Mouse (Mus musculus) heart, adult 11 months (tissue): Measurements from ENCODE around the gene Gcgr.

ENCODE experiments used
- DNase-seq: peaks from one replicate; pipeline ENCODE4 v3.0.0; 2022

Gene Gcgr

DNA sequence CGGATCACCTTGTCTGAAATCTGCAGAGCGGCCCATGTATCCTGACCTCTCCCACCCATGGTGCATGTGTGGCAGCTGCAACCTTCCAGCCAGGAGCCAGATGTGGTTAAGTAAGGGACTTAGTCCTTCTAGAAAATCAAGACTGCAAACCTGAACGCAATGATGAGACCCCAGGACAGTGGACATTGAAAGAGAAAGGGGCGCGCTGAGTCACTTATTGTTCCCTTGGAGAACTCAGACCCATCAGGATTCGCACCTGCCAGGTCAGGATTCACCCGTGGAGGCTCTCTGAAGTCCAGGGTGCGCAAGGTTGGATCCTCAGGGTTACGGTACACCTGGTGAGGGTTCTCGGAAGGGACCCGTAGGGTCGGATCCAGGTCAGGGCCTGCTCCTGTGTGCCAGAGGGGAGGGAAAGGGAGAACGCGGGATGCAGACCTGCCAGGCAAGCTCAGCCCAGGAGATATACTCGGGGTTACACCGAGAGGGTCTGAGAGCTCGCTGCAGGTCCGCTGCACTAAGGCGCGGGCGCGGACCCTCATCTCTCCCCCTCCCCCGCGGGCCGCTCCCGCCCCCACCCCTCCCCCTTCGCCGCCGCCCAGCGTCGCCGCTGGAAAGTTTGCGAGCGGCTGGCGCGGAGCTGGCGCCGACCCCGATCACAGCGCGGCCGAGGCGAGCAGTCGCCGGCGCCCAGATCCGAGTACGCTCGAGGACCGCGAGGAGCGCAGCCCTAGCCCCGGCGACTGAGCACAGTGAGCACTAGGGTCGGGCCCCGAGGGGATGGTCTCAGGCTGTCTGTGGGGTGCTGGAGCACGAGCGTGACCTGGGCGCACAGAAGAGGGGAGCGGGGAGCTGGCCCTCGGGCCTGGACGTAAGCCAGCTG, at the start of gene Gcgr:
Gene Gcgr (plus strand): TSS at position 615 of the 880 bp plus-strand sequence.
- no peak for DNase-seq

DNA sequence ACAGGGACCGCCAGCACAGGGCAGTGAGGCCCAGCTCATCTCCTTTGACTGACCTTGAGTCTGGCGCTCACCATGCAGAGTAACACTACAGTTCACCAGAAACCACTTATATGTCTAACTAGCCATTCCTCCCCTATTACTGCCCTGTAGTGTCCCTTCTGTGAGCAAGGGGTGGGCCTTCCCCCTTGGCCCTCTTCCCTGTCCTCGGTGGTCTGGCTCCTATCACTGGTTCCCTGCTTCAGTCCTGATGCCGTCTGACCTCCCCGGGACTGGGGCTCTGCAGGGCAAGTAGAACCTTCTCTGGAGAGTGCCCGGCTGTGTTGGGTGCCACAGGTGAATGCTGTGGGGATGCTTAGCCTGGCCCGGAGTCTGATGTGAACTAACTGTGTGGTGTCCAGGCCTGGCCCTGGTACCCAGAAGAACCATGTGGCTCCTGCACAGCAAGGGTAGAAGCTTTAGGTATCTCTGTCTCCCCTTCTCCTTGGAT, 47.0 kb upstream of the Gcgr start:
- DNase-seq = peak; percentile 93

DNA sequence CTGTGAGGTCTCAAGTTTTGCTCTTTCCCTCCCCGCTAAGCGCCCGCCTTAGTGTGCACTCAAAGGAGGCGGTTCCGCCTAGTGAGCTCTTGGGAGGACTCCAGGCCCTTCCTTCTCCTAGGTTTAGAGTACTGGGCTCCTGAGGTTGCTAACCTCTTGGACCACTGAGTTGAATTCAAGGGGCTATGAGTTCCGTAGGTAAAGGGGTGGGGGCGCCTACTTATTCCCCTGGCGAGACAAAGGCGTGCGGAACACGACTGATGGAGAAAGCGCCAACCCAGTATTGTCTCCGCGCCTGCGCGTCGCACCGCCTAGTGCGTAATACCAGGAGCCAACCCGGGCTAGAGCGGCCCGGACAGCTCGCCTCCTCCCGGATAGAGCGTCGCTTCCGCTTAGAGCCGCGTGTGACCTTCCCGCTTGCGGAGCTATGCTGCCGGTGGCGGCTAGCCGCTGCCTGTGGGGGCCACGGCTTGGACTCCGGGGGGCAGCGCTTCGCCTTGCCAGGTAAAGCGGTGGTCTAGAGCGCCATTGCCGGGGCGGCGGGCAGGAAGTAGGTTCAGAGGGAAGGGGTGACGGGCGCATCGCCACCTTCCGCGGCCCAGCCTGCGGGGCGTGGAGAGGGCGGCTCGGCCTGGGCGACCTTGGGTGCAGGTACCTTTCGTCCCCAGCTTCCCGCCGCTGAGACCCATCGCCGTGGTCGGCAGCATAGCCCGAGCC, 46.1 kb upstream of the Gcgr start, which contains the start of gene Mrpl12:
Gene Mrpl12 (plus strand): TSS at position 349 of the 717 bp plus-strand sequence.
- peak; percentile 99 for DNase-seq

DNA sequence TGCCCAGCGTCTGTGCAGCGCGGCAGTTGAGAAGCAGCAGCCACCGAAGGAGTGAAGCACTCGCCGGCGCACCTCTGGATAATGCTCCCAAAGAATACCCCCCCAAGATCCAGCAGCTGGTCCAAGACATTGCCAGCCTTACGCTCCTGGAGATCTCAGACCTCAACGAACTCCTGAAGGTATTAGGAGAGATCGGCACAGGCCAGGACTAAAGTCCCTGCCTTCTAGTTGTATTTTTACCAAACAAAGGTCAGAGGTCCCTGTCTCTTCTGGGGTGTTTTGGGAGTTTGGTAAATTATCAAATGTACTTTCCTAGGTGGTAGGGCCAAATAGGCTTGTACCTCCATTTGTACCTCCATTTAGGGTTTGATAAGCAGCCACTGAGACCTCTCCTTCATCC, 45.2 kb upstream of the Gcgr start:
- DNase-seq = no peak

DNA sequence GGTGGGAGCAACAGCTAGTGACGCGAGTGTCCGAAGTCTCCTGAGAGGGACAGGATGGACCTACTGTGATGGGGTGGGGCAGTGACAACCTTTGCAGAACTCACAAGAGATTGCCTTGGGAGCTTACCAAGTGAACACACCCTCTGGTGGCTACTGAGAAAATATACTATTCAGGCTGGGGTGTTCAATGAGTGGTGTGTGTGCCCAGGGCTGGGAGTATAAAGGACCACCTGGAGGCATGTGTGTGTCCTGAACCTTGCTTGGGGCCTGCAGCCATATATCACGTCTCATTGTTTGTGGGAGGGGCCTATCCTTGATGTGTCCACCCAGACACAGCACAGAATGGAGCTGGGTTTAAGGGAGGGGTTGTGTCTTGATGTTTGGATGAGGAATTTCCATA, 42.0 kb upstream of the Gcgr start:
- DNase-seq = no peak

DNA sequence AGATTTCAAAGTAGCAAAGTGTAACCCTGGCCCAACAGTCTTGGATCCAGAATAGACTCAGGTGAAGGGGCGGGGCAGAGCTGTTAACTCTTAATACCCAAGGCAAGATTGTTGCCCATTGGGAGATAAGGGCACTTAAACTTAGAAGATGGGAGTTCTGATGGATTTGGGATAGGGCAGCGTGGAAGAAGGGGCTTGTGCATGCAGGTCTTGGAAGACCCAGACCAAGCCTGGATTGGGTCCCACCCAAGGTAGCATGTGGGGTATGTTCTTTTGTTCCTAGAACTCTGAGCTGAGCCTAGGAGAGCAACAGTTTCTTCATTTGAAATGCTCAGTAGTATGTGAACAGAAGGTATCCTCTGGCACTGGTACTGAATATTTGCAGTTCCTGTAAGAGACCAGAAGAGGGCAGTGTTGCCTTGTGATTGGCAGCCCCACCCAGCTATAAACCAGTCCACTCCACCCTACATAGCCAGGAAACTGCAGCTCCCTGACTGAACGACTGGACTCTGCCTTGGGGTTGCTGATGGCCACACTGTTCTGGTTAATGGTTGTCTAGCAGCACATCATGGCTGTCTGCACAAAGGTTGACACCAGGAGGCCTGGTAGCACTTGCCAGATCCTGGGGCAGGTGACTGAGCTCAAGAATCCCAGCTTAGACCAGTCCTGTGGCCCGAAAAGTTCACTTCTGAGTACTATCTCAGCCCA, 41.3 kb upstream of the Gcgr start:
- DNase-seq = peak; percentile 98

DNA sequence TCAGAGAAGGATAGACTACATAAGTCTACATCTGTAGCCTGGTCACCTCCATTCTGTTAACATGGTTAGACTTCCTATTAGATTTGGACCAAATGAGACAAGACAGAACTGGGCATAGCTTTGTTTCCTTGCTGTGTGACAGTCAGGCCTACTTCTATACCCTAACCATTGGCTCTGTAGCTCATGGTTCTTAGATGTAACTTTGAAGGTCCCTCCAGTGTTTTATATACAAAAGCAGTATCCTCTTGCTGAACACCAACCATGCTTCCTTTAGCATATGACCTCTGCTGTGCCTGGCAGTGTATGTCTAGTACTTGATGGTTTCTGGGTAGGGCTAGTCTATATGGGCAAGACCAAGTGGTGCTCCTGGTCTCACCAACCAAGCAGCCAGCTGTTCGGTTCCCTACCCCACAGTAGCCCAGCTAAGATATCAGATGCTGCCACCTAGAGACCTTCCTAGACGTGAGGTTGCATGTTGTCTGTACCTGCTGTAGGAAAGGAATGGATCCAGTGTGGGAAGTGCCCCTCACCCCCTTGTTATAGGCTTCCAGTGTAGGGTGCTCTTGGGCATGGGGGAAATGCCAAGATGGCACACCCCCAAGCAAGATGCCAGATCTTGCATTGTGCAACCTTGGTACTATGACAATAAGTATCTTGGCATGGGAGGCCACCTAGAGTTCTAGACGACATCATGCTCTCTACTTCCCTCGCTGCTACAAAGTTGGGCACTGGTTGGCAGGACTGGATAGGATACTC, 40.0 kb upstream of the Gcgr start:
- DNase-seq = peak; percentile 93

DNA sequence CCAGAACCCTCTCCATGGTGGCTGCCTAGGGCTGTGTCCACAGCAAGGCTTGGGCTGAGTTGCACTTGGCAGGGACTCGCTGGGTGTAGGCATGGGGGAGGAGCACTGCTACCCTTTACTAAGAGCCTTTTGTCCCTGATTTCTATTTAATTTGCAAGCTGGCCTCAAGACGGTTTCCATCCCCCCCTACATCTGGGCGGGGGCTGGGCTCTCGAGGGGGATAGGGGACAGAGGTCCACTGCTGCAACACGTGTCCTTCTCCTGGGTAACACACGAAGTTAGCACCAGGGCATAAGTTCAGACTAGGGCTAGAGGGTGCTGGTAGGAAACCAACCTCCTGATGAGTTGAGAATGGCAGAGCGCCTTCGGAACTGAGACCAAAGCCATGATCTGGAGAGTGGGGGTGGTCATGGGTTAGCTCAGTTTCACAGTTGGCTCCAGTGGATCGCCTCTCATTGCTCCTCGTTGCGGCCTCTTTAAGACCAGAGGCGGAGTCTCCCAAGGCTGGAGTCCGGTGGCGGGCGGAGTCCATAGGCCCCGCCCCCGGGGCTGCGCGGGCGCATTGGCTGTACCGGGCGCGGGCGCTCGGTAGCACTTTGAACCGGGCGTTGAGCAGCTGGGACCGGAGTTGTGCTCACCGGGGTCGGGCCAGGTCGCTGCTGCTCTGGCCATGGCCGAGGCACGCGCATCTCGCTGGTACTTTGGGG, 39.0 kb upstream of the Gcgr start, which contains the start of gene Slc25a10:
Gene Slc25a10 (plus strand): TSS at position 524 of the 707 bp plus-strand sequence.
- peak; percentile 99 for DNase-seq

DNA sequence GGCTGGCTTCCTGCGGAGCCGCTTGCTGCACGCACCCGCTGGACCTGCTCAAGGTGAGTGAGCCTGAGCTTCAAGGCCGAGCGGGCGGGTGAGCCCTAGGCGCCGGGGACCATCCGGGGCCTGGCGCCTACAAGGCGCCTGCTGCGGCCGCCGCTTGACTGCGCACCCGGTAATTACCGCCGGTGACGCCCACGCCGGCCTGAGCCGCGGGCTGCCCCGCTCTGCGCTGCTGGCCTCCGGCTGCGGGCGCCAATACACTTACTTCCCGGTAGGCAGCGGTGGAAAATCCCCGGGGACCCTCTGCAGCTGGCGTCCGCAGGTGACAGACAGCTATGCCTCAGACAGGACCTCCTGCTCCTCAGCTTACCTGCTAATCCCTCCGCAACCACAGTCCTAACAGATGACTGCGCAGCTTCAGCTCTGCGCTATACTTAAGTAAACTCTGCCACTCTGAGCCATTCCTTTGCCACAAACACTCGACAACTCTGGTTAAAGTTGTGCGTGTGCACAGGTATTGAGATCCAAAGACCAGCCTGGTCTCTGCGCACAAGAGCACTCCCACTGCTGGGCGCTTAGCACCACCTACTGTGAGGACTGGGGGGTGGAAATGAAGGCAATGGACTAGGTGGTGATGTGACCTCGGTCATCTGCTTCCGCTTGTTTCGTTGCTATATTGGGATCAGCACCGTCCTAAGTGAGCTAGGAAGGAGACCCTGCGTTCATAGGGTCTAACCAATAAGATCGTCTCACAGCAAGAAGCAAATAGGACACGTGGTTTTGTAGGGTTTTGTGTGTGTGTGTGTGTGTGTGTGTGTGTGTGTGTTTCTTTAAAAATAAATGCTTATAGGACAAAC, 38.2 kb upstream of the Gcgr start:
- peak; percentile 97 for DNase-seq

DNA sequence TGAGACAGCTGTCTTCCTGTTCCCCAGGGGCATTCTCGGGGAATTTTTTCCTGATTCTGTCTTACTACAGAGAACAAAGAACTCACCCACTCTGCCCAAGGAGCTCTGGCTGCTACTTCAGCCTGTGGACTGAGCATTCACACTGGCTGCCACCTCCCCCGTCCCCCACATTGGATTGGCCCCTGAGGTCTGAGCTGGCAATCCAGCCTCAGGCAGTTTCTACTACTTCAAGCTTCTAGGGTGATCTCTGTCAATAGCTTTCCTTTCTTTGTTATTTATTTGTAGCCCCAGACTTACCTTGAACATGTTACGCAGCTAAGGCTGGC, 37.7 kb upstream of the Gcgr start:
- peak; percentile 90 for DNase-seq

DNA sequence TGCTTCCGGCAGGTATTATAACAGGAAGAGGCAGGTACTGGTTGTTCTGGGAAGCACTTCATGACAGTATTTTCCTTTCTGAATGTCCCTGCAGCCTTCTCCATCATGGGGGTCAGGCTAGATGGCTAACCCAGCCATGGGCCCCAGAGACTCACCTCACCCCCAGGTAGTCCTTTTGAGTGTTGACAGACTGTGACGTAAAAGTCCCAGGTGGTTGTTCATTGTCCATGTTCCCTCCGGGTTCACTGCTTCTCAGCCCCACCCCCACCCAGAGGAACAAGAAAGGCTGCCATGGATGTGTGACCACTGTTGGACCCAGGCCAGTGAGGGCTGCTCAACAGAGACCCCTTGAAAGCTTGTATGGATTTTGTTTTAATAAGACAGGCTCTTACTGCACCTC, 37.1 kb upstream of the Gcgr start:
- peak; percentile 88 for DNase-seq

DNA sequence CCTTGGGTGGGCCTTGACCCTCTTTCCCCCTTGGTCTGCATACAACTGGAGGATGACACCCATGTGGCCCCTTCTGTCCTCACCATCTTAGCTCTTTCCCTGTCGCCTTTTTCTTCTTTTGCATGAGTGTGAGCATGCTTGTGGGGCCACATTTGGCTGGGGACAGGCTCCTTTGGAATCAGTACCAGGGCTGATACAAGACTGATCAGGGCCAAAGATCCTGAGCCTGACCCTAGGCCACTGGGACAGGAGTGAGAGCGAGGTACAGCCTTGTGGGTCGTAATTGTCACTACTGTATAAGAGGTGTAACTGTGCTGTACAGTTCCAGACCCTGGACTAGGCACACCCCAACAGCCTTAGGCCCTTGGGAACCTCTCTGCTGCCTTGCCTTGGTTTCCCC, 36.6 kb upstream of the Gcgr start:
- no peak for DNase-seq

DNA sequence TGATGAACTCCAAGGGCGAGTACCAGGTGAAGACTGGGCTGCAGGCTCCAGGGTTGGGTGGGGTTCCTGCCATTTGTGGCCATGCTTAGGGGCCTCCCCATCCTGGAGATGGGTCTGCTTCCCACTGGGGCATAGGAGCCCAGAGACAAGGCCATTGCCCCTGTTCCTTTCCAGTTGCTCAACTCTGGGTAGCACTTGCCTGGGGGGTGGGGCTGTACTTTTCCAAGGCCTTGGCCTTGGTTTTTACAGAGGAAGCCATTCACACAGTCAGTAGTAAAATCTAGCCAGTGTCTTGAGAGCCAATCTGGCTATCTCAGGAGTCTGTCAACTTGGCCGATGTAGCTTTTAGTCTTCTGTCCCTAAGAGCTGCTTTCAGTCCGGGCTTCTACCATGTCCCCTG, 33.1 kb upstream of the Gcgr start:
- no peak for DNase-seq

DNA sequence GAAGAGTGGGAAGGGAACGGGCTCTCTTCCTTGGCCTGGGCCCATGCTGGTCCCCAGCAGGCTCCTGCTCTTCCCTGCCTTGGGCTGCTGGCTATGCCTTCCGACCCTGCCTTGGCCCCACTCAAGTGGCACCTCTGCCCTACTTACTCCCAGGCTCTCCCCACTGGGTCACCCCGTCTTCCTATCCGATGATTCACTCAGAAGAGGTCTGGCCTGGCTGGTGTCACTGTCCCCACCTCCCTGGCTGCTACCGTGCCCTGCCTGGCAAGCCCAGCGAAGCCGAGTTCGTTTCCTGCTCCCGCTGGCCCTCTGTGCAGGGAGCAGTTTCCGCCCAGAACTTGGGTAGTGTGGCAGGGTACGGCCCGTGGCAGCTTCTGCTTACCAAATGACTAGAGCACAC, 32.3 kb upstream of the Gcgr start:
- DNase-seq = no peak

DNA sequence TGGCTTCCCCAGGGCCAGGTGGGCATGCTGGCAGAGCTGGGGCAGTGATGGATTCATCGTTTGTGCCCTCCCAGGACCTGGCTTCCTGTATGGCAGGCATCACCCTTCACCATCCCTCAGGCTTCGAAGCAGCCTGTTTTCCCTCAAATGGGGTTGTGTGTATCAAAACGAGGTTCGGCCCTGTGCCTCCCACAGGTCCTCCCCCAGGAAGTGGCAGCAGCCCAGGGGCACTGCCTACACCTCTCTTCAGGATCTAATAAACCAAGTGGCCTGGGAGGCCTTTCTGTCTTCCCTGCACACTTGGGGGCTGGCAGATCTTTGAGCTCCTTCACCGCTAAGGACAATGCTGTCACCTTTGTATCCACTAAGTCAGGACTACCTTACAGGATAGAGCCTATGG, 31.6 kb upstream of the Gcgr start:
- no peak for DNase-seq

DNA sequence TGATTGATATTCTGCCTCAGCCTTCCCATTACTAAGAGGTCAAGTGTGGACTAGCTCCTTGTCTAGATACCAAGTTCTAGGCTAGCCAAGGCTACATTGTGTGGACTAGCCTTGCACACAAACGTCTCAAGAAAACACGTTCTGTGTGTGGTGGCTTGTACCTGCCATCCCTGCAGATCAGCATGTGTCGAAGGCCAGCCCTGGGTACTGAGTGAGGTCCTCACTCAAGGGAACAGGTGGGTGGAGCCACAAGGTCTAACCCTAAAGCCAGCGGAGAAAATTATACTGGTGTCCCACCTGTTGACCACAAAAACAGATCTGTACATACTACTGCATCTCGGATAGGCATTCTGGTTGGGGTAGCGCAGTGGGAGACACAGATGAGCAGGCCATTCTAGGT, 30.6 kb upstream of the Gcgr start:
- DNase-seq = no peak

DNA sequence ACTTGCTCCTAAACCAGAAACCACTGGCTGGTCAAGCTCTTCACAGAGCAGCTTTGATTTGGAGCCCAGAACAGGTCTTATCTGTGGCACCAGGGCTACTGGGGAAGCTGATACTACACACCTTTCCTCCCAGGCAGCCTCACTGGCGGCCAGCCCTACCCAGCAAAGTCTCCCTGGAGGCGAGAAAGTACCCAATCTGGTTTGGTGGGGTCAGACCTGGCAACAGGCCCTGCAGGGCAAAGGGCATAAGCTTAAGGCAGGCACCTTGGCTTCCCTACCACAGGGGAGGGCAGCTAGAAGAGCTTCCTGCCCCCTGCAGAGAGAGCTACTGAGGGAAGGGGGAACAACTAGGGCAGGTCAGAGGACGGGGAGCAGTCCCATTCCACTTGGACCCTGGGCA, 30.1 kb upstream of the Gcgr start:
- DNase-seq = no peak

DNA sequence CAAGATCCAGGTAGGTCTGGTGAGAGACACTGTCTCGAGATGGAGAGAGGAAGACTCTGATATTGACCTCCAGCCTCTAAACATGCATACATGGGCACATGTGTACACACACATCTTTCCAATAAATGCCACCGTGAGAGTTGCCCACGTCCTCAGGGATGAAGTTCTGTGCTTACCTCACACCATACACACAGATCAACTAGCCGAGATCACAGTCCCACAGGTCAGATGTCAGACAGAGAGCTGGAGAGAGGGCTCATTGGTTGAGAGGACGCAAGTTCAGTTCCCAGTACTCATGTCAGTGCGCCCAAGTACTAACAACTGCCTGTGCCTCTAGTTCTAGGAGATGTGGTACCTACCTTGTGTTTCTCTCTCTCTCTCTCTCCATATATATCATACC, 29.5 kb upstream of the Gcgr start:
- no peak for DNase-seq

DNA sequence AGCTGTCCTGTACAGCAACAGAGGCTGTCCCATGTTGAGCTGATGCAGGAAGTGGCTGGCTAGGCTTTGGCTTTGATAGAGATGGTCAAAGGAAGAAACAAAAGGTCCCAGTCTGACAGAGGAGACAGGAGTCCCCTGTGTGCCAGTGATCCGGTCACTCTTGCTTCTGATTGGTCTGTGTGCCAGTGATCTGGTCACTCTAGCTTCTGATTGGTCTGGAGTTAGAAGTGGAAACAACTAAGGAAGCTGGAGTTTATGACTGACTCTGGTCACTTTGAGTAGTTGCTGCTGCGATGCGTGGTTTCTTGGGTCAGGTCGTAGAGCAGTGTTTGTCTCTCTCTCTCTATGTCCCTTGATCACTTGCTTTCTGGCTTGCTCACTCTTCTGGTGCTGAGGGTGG, 28.8 kb upstream of the Gcgr start:
- DNase-seq = no peak

DNA sequence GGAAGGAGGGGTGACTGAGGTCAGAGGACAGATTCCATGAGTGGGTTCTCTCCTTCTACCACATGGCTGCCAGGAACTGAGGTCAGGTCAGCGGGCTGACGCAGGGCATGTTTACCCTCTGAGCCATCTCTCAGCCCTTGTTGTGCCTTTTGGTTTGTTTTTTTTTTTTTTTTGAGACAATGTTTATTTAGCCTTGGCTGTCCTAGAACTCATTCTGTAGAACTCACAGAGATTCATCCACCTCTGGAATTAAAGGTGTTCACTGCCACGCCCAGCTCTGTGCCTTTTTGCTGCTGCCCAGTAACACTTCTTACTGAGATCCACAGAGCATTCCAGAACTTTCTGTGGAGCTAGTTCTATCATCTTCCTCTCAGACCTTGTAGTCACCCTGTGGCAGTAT, 24.8 kb upstream of the Gcgr start:
- no peak for DNase-seq

DNA sequence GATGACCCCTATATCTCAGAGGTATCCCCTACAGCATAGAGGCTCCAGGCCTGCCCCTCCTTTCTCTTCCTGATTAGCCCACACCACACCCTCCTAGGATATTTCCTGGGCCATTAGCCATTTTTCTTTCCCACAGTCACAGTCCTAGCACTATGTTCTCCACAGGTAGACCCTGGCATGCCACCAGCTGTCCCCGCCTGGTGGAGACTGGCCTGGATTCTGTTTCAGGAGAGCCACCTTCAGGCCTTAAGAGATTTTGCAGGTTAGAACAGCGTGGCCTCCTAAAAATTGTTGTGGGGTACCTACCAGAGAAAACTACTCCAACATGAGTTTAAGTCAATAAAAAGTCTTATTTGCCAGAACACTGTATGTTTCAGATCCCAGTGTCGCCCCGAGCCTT, 23.6 kb upstream of the Gcgr start:
- DNase-seq = no peak
